Mouse (Mus musculus) lung, embryonic 15.5 days (tissue): ENCODE measurements around the gene Rap1gap. TPM values are rescaled to one million over a fixed set of nuclear protein-coding genes. Genes with fewer than 3 reads are reported as not detected.

ENCODE experiments used
- ATAC-seq: fragments of 200-750 bp; cut with Nextera tagmentation; 2 replicates; pipeline ENCODE4 v1.8.0; 2017; ENCODE audit warnings: moderate number of reproducible peaks, borderline replicate concordance; ENCODE audit not compliant: low FRiP score, low TSS enrichment; ENCODE audit errors: extremely low read depth
- H3K27ac ChIP-seq: fragments of 300-500 bp; sonication (generic); 2 replicates; pipeline ENCODE4 v1.5.1; 2015; ENCODE audit warnings: moderate library complexity, mild to moderate bottlenecking, inconsistent platforms
- H3K27me3 ChIP-seq: fragments of 300-500 bp; sonication (generic); 2 replicates; pipeline ENCODE4 v1.6.1; 2015; ENCODE audit warnings: inconsistent platforms
- H3K36me3 ChIP-seq: fragments of 300-500 bp; sonication (generic); 2 replicates; pipeline ENCODE4 v1.6.1; 2015; ENCODE audit warnings: inconsistent platforms
- H3K4me1 ChIP-seq: fragments of 300-500 bp; sonication (generic); 2 replicates; pipeline ENCODE4 v1.6.1; 2015; ENCODE audit warnings: inconsistent platforms
- H3K4me2 ChIP-seq: fragments of 300-500 bp; sonication (generic); 2 replicates; pipeline ENCODE4 v1.6.1; 2015; ENCODE audit warnings: inconsistent platforms, mild to moderate bottlenecking, moderate library complexity
- H3K4me3 ChIP-seq: fragments of 300-500 bp; sonication (generic); 2 replicates; pipeline ENCODE4 v1.5.1; 2015; ENCODE audit warnings: mild to moderate bottlenecking, inconsistent platforms
- H3K9ac ChIP-seq: fragments of 300-500 bp; sonication (generic); 2 replicates; pipeline ENCODE4 v1.6.1; 2015; ENCODE audit warnings: inconsistent platforms
- H3K9me3 ChIP-seq: fragments of 300-500 bp; sonication (generic); 2 replicates; pipeline ENCODE4 v1.6.1; 2016; ENCODE audit warnings: inconsistent platforms
- WGBS: fragments of 180-500 bp; shearing (Covaris S2); methylation state at CpG from one replicate; pipeline ENCODE4 v1.1.7; 2015; 5-methylcytosine and 5-hydroxymethylcytosine counted together
- polyA plus RNA-seq: library from polyadenylated mRNA; unstranded; fragments of >200 nt; fragmentation: Nextera tagmentation; extraction: Ambion mirVana; gene quantifications from 2 replicates; pipeline ENCODE4 v1.2.1, GENCODE M21; 2015

Rap1gap gene
- polyA plus RNA-seq, 1 experiment from 2014 or later = 9.1 TPM

GRCm38 (mm10) chr4:137664980-137665675 lies 602 bp downstream of the Rap1gap start:
- peaks cover 23% of the 10 kb centered on the region for H3K4me1 ChIP-seq
- 13% methylated on average over 15 of the region's 15 CpGs for WGBS
- H3K27ac ChIP-seq = no peak overlapping the region
- no peak for ATAC-seq
- peak overlapping the region; percentile 37 for H3K9ac ChIP-seq
- peaks cover 45% of the 10 kb centered on the region for H3K27me3 ChIP-seq
- H3K4me2 ChIP-seq = peak overlapping the region; percentile 91
- H3K4me3 ChIP-seq = peak overlapping the region; percentile 43
- H3K9me3 ChIP-seq = no peaks in the 10 kb centered on the region
- no peaks in the 10 kb centered on the region for H3K36me3 ChIP-seq

- H3K9me3 ChIP-seq = no peaks in the 10 kb centered on the region
- peaks cover 45% of the 10 kb centered on the region for H3K27me3 ChIP-seq
- no peak overlapping the region for H3K4me2 ChIP-seq
- no peak for ATAC-seq
- WGBS = 91% methylated on average over 5 of the region's 5 CpGs
- peaks cover 17% of the 10 kb centered on the region for H3K4me1 ChIP-seq
- no peaks in the 10 kb centered on the region for H3K36me3 ChIP-seq
- H3K9ac ChIP-seq = no peak overlapping the region
- no peak overlapping the region for H3K27ac ChIP-seq
- H3K4me3 ChIP-seq = no peak overlapping the region
Measured at GRCm38 (mm10) chr4:137665791-137666190, 1.3 kb downstream of the Rap1gap start.

- H3K9me3 ChIP-seq = no peaks in the 10 kb centered on the region
- H3K4me3 ChIP-seq = no peak overlapping the region
- peaks cover 45% of the 10 kb centered on the region for H3K27me3 ChIP-seq
- H3K27ac ChIP-seq = no peak overlapping the region
- no peak overlapping the region for H3K9ac ChIP-seq
- H3K4me1 ChIP-seq = peaks cover 13% of the 10 kb centered on the region
- H3K4me2 ChIP-seq = no peak overlapping the region
- ATAC-seq = no peak
- WGBS = 49% methylated on average over 5 of the region's 5 CpGs
- no peaks in the 10 kb centered on the region for H3K36me3 ChIP-seq
Measured at GRCm38 (mm10) chr4:137666283-137666957, 1.9 kb downstream of the Rap1gap start.

GRCm38 (mm10) chr4:137666958-137667345 lies 2.4 kb downstream of the Rap1gap start:
- Histone ChIP-seq H3K27ac (no peak overlapping the region), H3K9ac (no peak overlapping the region), H3K4me1 (peaks cover 13% of the 10 kb centered on the region), H3K36me3 (no peaks in the 10 kb centered on the region), H3K27me3 (peaks cover 45% of the 10 kb centered on the region), H3K4me3 (no peak overlapping the region), H3K4me2 (no peak overlapping the region), H3K9me3 (no peaks in the 10 kb centered on the region)
- no peak for ATAC-seq
- WGBS = 56% methylated on average over 8 of the region's 8 CpGs

- Histone ChIP-seq H3K4me2 (no peak overlapping the region), H3K4me3 (no peak overlapping the region), H3K4me1 (peaks cover 13% of the 10 kb centered on the region), H3K36me3 (no peaks in the 10 kb centered on the region), H3K27ac (no peak overlapping the region), H3K9ac (no peak overlapping the region), H3K27me3 (peaks cover 53% of the 10 kb centered on the region), H3K9me3 (no peaks in the 10 kb centered on the region)
- 35% methylated on average over 5 of the region's 5 CpGs for WGBS
- ATAC-seq = no peak
Measured at GRCm38 (mm10) chr4:137667747-137668146, 3.2 kb downstream of the Rap1gap start.

GRCm38 (mm10) chr4:137671711-137672500 lies 7.4 kb downstream of the Rap1gap start:
- Histone ChIP-seq H3K36me3 (no peaks in the 10 kb centered on the region), H3K4me2 (no peak overlapping the region), H3K27ac (no peak overlapping the region), H3K9ac (no peak overlapping the region), H3K4me1 (0 out of 2 replicates have a peak, but pooled peaks cover 3% of the 10 kb centered on the region), H3K4me3 (no peak overlapping the region), H3K27me3 (peaks cover 26% of the 10 kb centered on the region), H3K9me3 (no peaks in the 10 kb centered on the region)
- ATAC-seq = no peak
- WGBS = 60% methylated on average over 13 of the region's 13 CpGs

- no peak overlapping the region for H3K9ac ChIP-seq
- H3K27ac ChIP-seq = no peak overlapping the region
- H3K4me3 ChIP-seq = no peak overlapping the region
- H3K36me3 ChIP-seq = no peaks in the 10 kb centered on the region
- no peak for ATAC-seq
- H3K4me2 ChIP-seq = no peak overlapping the region
- 61% methylated on average over 7 of the region's 7 CpGs for WGBS
- H3K27me3 ChIP-seq = peaks cover 37% of the 10 kb centered on the region
- no peaks in the 10 kb centered on the region for H3K4me1 ChIP-seq
- no peaks in the 10 kb centered on the region for H3K9me3 ChIP-seq
Measured at GRCm38 (mm10) chr4:137675566-137675965, 11.0 kb downstream of the Rap1gap start.

GRCm38 (mm10) chr4:137676057-137676456 lies 11.5 kb downstream of the Rap1gap start:
- peaks cover 1% of the 10 kb centered on the region for H3K4me1 ChIP-seq
- H3K9ac ChIP-seq = no peak overlapping the region
- H3K27me3 ChIP-seq = peaks cover 42% of the 10 kb centered on the region
- H3K36me3 ChIP-seq = no peaks in the 10 kb centered on the region
- no peak for ATAC-seq
- H3K27ac ChIP-seq = no peak overlapping the region
- H3K9me3 ChIP-seq = no peaks in the 10 kb centered on the region
- no peak overlapping the region for H3K4me2 ChIP-seq
- WGBS = 7% methylated on average over 10 of the region's 11 CpGs
- H3K4me3 ChIP-seq = no peak overlapping the region

GRCm38 (mm10) chr4:137676700-137677484 lies 12.4 kb downstream of the Rap1gap start:
- no peak overlapping the region for H3K27ac ChIP-seq
- H3K27me3 ChIP-seq = peaks cover 51% of the 10 kb centered on the region
- no peaks in the 10 kb centered on the region for H3K9me3 ChIP-seq
- H3K9ac ChIP-seq = no peak overlapping the region
- no peak for ATAC-seq
- H3K4me1 ChIP-seq = peaks cover 10% of the 10 kb centered on the region
- no peaks in the 10 kb centered on the region for H3K36me3 ChIP-seq
- no peak overlapping the region for H3K4me3 ChIP-seq
- 61% methylated on average over 13 of the region's 13 CpGs for WGBS
- H3K4me2 ChIP-seq = no peak overlapping the region

- Histone ChIP-seq H3K9me3 (no peaks in the 10 kb centered on the region), H3K27ac (no peak overlapping the region), H3K36me3 (no peaks in the 10 kb centered on the region), H3K4me1 (peaks cover 11% of the 10 kb centered on the region), H3K9ac (no peak overlapping the region), H3K4me2 (no peak overlapping the region), H3K27me3 (peaks cover 53% of the 10 kb centered on the region), H3K4me3 (no peak overlapping the region)
- ATAC-seq = no peak
- WGBS = 71% methylated on average over 5 of the region's 5 CpGs
Measured at GRCm38 (mm10) chr4:137677906-137678305, 13.4 kb downstream of the Rap1gap start.

- H3K9ac ChIP-seq = no peak overlapping the region
- no peak for ATAC-seq
- no peak overlapping the region for H3K4me3 ChIP-seq
- WGBS = 69% methylated on average over 9 of the region's 9 CpGs
- peaks cover 60% of the 10 kb centered on the region for H3K27me3 ChIP-seq
- H3K9me3 ChIP-seq = no peaks in the 10 kb centered on the region
- peaks cover 11% of the 10 kb centered on the region for H3K4me1 ChIP-seq
- H3K36me3 ChIP-seq = no peaks in the 10 kb centered on the region
- no peak overlapping the region for H3K27ac ChIP-seq
- H3K4me2 ChIP-seq = no peak overlapping the region
Measured at GRCm38 (mm10) chr4:137678568-137678967, 14.0 kb downstream of the Rap1gap start.
